Mouse (Mus musculus) G1E (cell line): Measurements from ENCODE around the gene Chrm1.

ENCODE experiments used
- CTCF ChIP-seq: IDR thresholded peaks from 2 replicates; pipeline ENCODE4 v1.5.1; 2012; ENCODE audit warnings: low read depth, low read length, inconsistent platforms, mixed read lengths
- GATA1 ChIP-seq: IDR thresholded peaks from 2 replicates; pipeline ENCODE4 v1.6.1; 2012; ENCODE audit warnings: borderline replicate concordance, low read length, inconsistent platforms, mixed read lengths

GRCm38 (mm10) chr19:8727495-8728114 lies 64.0 kb downstream of the Chrm1 start:
- TF ChIP-seq GATA1 (no peak), CTCF (no peak)
